Mouse (Mus musculus): ENCODE data around the gene Olfr912. TPM values are rescaled to one million over a fixed set of nuclear protein-coding genes. Genes with fewer than 3 reads are reported as not detected.

Olfr912 gene
- polyA plus RNA-seq (2012; rRNA removed), result not detected in 2 replicates

DNA sequence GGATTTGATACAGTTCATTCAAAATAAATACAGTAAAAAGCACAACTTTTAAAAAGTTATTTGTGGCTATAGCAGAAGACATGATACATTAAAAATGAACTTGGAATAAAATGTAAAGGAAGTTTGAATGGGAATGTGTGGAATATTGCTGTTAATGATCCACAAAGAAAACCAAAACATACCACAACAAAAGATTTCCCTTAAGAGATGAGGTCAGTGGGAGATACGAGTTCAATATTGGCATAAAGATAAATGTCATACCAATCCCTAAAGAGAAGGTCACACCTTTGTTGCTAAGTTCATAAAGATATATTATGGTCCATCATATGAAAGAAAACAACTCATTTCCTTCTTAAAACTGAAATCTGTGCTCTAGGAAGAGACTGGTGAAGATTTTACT, at the start of gene Olfr912:
Gene Olfr912 (plus strand): TSS at position 301 of the 400 bp plus-strand sequence.
- DNase-seq (ENCODE audit: extremely low spot score in 1 of 2, low spot score in 1 of 2), result no peak

- DNase-seq (ENCODE audit: extremely low spot score in 1 of 2, low spot score in 1 of 2), result no peak
Observed at GRCm38 (mm10) chr9:38537549-38537948, 42.4 kb upstream of the Olfr912 start, which contains the start of gene Olfr910. Gene Olfr910, plus strand, starts transcription at chr9:38537849.

- no peak for DNase-seq (ENCODE audit: extremely low spot score in 1 of 2, low spot score in 1 of 2)
Observed at GRCm38 (mm10) chr9:38591056-38591455, 11.1 kb downstream of the Olfr912 start.

GRCm38 (mm10) chr9:38592459-38592858, 12.5 kb downstream of the Olfr912 start, which contains the start of gene Olfr913:
Gene Olfr913, plus strand, starts transcription at chr9:38592759.
- no peak for DNase-seq (ENCODE audit: extremely low spot score in 1 of 2, low spot score in 1 of 2)

DNA sequence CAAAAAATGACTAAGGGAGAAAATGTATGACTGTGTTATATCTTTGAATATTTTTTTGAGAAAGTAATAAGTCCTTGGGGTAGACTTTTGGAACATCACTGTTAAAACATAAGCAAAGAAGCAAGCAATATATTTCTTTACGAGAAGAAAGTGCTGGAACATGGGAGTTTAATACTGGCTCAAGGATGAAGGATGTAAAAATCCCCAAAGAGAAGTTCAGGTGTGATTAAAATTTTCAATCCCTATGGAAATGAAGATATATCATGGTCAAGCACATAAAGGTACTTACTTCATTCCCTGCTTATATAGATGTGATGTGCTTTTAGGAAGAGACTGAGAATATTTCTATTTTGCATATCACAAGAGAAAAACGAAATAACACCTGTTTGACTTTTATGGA, 24.8 kb downstream of the Olfr912 start, which contains the start of gene Olfr914:
Gene Olfr914 (plus strand): TSS at position 301 of the 400 bp plus-strand sequence.
- no peak for DNase-seq (ENCODE audit: extremely low spot score in 1 of 2, low spot score in 1 of 2)

DNA sequence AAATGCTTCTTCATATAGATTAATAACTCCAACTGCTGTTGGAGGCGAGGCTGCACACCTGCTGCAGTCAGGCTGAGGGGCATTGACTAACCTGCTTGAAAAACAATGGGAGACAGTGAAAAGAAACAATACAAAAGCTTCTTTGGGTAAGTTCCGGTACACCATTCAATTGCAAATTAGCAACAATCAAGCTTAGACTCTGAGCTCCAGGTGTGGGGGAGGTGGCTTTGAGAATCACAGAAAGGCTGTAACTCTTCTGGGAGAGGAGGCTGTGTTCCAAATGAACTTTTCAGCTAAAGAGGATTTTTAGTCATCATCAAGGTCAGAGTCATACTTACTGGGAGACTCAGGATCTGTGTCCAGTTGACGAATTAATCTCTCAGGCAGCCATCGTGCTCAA, 52.4 kb downstream of the Olfr912 start:
- DNase-seq (ENCODE audit: extremely low spot score in 1 of 2, low spot score in 1 of 2), result no peak

Other genes starting within 250 kb of the Olfr912 start
- gene Olfr898, start 231.8 kb upstream of the Olfr912 start, polyA plus RNA-seq (2012; rRNA removed), result not detected in 2 replicates
- not detected in 2 replicates for gene Olfr250, start 213.3 kb upstream of the Olfr912 start, polyA plus RNA-seq (2012; rRNA removed)
- gene Olfr251, start 203.1 kb upstream of the Olfr912 start, polyA plus RNA-seq (2012; rRNA removed), result not detected in 2 replicates
- not detected in 2 replicates for gene Olfr147, start 178.5 kb upstream of the Olfr912 start, polyA plus RNA-seq (2012; rRNA removed)
- gene Olfr901, start 150.7 kb upstream of the Olfr912 start, polyA plus RNA-seq (2012; rRNA removed), result not detected in 2 replicates
- gene Olfr902, start 132.5 kb upstream of the Olfr912 start, polyA plus RNA-seq (2012; rRNA removed), result not detected in 2 replicates
- gene Olfr904, start 117.0 kb upstream of the Olfr912 start, polyA plus RNA-seq (2012; rRNA removed), result not detected in 2 replicates
- not detected in 2 replicates for gene Olfr905, start 109.1 kb upstream of the Olfr912 start, polyA plus RNA-seq (2012; rRNA removed)
- not detected in 2 replicates for gene Olfr906, start 93.1 kb upstream of the Olfr912 start, polyA plus RNA-seq (2012; rRNA removed)
- gene Olfr907, start 84.4 kb upstream of the Olfr912 start, polyA plus RNA-seq (2012; rRNA removed), result not detected in 2 replicates
- gene Olfr911-ps1, start 58.6 kb upstream of the Olfr912 start, polyA plus RNA-seq (2012; rRNA removed), result not detected in 2 replicates
- not detected in 2 replicates for gene Olfr910, start 42.3 kb upstream of the Olfr912 start, polyA plus RNA-seq (2012; rRNA removed)
- gene Olfr913, start 12.6 kb downstream of the Olfr912 start, polyA plus RNA-seq (2012; rRNA removed), result not detected in 2 replicates
- gene Olfr914, start 24.9 kb downstream of the Olfr912 start, polyA plus RNA-seq (2012; rRNA removed), result not detected in 2 replicates
- gene Olfr916, start 79.7 kb downstream of the Olfr912 start, polyA plus RNA-seq (2012; rRNA removed), result not detected in 2 replicates
- not detected in 2 replicates for gene Olfr917, start 85.7 kb downstream of the Olfr912 start, polyA plus RNA-seq (2012; rRNA removed)
- gene Olfr918, start 94.4 kb downstream of the Olfr912 start, polyA plus RNA-seq (2012; rRNA removed), result not detected in 2 replicates
- gene Olfr919, start 123.5 kb downstream of the Olfr912 start, polyA plus RNA-seq (2012; rRNA removed), result 0.11 TPM in 1 of 2 replicates, not detected in the other
- gene Vwa5a, start 138.1 kb downstream of the Olfr912 start, polyA plus RNA-seq (2012; rRNA removed), result 7.5 and 9.8 TPM in 2 replicates
- 0.18 and 0.19 TPM in 2 replicates for gene Olfr920, start 172.1 kb downstream of the Olfr912 start, polyA plus RNA-seq (2012; rRNA removed)
- gene Olfr921, start 192.9 kb downstream of the Olfr912 start, polyA plus RNA-seq (2012; rRNA removed), result 0.06 and 0.08 TPM in 2 replicates
- gene Olfr922, start 234.4 kb downstream of the Olfr912 start, polyA plus RNA-seq (2012; rRNA removed), result not detected in 2 replicates
- gene Olfr923, start 246.4 kb downstream of the Olfr912 start, polyA plus RNA-seq (2012; rRNA removed), result not detected in 2 replicates